Mouse (Mus musculus) embryo, embryonic 10 days (tissue): ENCODE results near the gene Eng.

Experiments
- DNase-seq: peaks from one replicate; pipeline ENCODE4 v3.0.0-alpha.2; 2015; ENCODE audit warnings: low spot score

Eng gene

GRCm38 (mm10) chr2:32681754-32682153, 35.4 kb downstream of the Eng start:
- no peak for DNase-seq

- DNase-seq = no peak
Observed at GRCm38 (mm10) chr2:32682721-32683417, 36.5 kb downstream of the Eng start.

- DNase-seq = no peak
Observed at GRCm38 (mm10) chr2:32683701-32684100, 37.3 kb downstream of the Eng start.

- no peak for DNase-seq
Observed at GRCm38 (mm10) chr2:32684681-32685428, 38.5 kb downstream of the Eng start.

- no peak for DNase-seq
Observed at GRCm38 (mm10) chr2:32685807-32686206, 39.4 kb downstream of the Eng start.

GRCm38 (mm10) chr2:32686640-32687039, 40.2 kb downstream of the Eng start:
- DNase-seq = no peak

- no peak for DNase-seq
Observed at GRCm38 (mm10) chr2:32687562-32687961, 41.2 kb downstream of the Eng start.

GRCm38 (mm10) chr2:32689420-32689819, 43.0 kb downstream of the Eng start:
- peak; percentile 92 for DNase-seq

GRCm38 (mm10) chr2:32691041-32691440, 44.6 kb downstream of the Eng start:
- DNase-seq = no peak

GRCm38 (mm10) chr2:32692496-32692895, 46.1 kb downstream of the Eng start:
- DNase-seq = no peak

- DNase-seq = no peak
Observed at GRCm38 (mm10) chr2:32693282-32693681, 46.9 kb downstream of the Eng start.

- peak; percentile 98 for DNase-seq
Observed at GRCm38 (mm10) chr2:32693823-32694411, 47.5 kb downstream of the Eng start.

- no peak for DNase-seq
Observed at GRCm38 (mm10) chr2:32694691-32695090, 48.3 kb downstream of the Eng start.

- DNase-seq = no peak
Observed at GRCm38 (mm10) chr2:32699680-32700079, 53.3 kb downstream of the Eng start.

- no peak for DNase-seq
Observed at GRCm38 (mm10) chr2:32700966-32701743, 54.8 kb downstream of the Eng start.

GRCm38 (mm10) chr2:32703046-32703445, 56.7 kb downstream of the Eng start:
- no peak for DNase-seq

- DNase-seq = no peak
Observed at GRCm38 (mm10) chr2:32704021-32704421, 57.6 kb downstream of the Eng start, which contains the start of gene Fpgs. Gene Fpgs (minus strand): TSS chr2:32704145.

GRCm38 (mm10) chr2:32705018-32705417, 58.6 kb downstream of the Eng start:
- no peak for DNase-seq

- DNase-seq = no peak
Observed at GRCm38 (mm10) chr2:32706971-32707370, 60.6 kb downstream of the Eng start.

- DNase-seq = peak; percentile 85
Observed at GRCm38 (mm10) chr2:32708643-32709042, 62.2 kb downstream of the Eng start.

GRCm38 (mm10) chr2:32709521-32710137, 63.2 kb downstream of the Eng start:
- DNase-seq = no peak

GRCm38 (mm10) chr2:32710425-32710824, 64.0 kb downstream of the Eng start:
- no peak for DNase-seq
